Mouse (Mus musculus): ENCODE measurements at regions not wholly inside any gene's neighbourhood (a gene's known extent, or its start where the extent isn't known, plus 50 kb on each side); places are given as distances from the start of the nearest gene placed in this dataset.

- DNase-seq (ENCODE audit: low spot score): no peak
These were observed 297.5 kb upstream of the Thsd7b start for GRCm38 (mm10) chr1:128975586-128975985.

- DNase-seq (ENCODE audit: low spot score): no peak
These were observed 321.7 kb upstream of the Thsd7b start for GRCm38 (mm10) chr1:128951436-128951835.

- no peak for DNase-seq (ENCODE audit: low spot score)
These were observed 322.6 kb upstream of the Thsd7b start for GRCm38 (mm10) chr1:128950512-128950911.

- no peak for DNase-seq (ENCODE audit: low spot score)
These were observed 322.7 kb upstream of the Cxcr4 start for GRCm38 (mm10) chr1:128914811-128915210.

GRCm38 (mm10) chr1:128912532-128912931 is 320.4 kb upstream of the Cxcr4 start:
- no peak for DNase-seq (ENCODE audit: low spot score)

GRCm38 (mm10) chr1:128907566-128907965 is 315.5 kb upstream of the Cxcr4 start:
- DNase-seq (ENCODE audit: low spot score): no peak

- no peak for DNase-seq (ENCODE audit: low spot score)
These were observed 305.9 kb upstream of the Cxcr4 start for GRCm38 (mm10) chr1:128898025-128898424.

GRCm38 (mm10) chr1:128894546-128894945 is 302.5 kb upstream of the Cxcr4 start:
- no peak for DNase-seq (ENCODE audit: low spot score)

GRCm38 (mm10) chr1:128878291-128878690 is 286.2 kb upstream of the Cxcr4 start:
- DNase-seq (ENCODE audit: low spot score): no peak

- DNase-seq (ENCODE audit: low spot score): peak; percentile 60
These were observed 283.2 kb upstream of the Cxcr4 start for GRCm38 (mm10) chr1:128875289-128875688.

GRCm38 (mm10) chr1:128874190-128874589 is 282.1 kb upstream of the Cxcr4 start:
- DNase-seq (ENCODE audit: low spot score): peak; percentile 2

- DNase-seq (ENCODE audit: low spot score): no peak
These were observed 276.7 kb upstream of the Cxcr4 start for GRCm38 (mm10) chr1:128868761-128869160.

- no peak for DNase-seq (ENCODE audit: low spot score)
These were observed 268.4 kb upstream of the Cxcr4 start for GRCm38 (mm10) chr1:128860537-128860936.

GRCm38 (mm10) chr1:128860094-128860493 is 268.0 kb upstream of the Cxcr4 start:
- no peak for DNase-seq (ENCODE audit: low spot score)

- no peak for DNase-seq (ENCODE audit: low spot score)
These were observed 266.6 kb upstream of the Cxcr4 start for GRCm38 (mm10) chr1:128858661-128859060.

- no peak for DNase-seq (ENCODE audit: low spot score)
These were observed 264.8 kb upstream of the Cxcr4 start for GRCm38 (mm10) chr1:128856933-128857332.

- no peak for DNase-seq (ENCODE audit: low spot score)
These were observed 262.6 kb upstream of the Cxcr4 start for GRCm38 (mm10) chr1:128854649-128855048.

- no peak for DNase-seq (ENCODE audit: low spot score)
These were observed 261.2 kb upstream of the Cxcr4 start for GRCm38 (mm10) chr1:128853286-128853685.

- no peak for DNase-seq (ENCODE audit: low spot score)
These were observed 245.3 kb upstream of the Cxcr4 start for GRCm38 (mm10) chr1:128837361-128837760.

- no peak for DNase-seq (ENCODE audit: low spot score)
These were observed 243.4 kb upstream of the Cxcr4 start for GRCm38 (mm10) chr1:128835510-128835909.

GRCm38 (mm10) chr1:128833096-128833715 is 241.1 kb upstream of the Cxcr4 start:
- DNase-seq (ENCODE audit: low spot score): peak; percentile 43

GRCm38 (mm10) chr1:128832201-128832883 is 240.2 kb upstream of the Cxcr4 start:
- peak; percentile 88 for DNase-seq (ENCODE audit: low spot score)

- no peak for DNase-seq (ENCODE audit: low spot score)
These were observed 238.7 kb upstream of the Cxcr4 start for GRCm38 (mm10) chr1:128830671-128831240.

Measured in thymus, postnatal 0 days (tissue).